ENCODE assay signal across 8 mouse cellular contexts in genomic region chr10:99941665-99942064, GRCm38 (mm10).
A peak's percentile ranks its signal among the peaks of the same experiment; 100 is the strongest.
DNase-seq lines count a peak whose midpoint lies in the region; ATAC-seq and TF ChIP-seq lines count a peak whose summit lies in the region.
"Had no signal": no experiment of that assay in that cellular context is flagged by ENCODE, and none has a peak within 500 bp of the region (broad histone marks: within the 10 kb centered on the region; RNA-seq: fewer than 3 reads in every experiment).

No protein-coding gene starts in this region.

- no peak overlapping the region for H3K4me3 ChIP-seq in thymus, adult 2 months (ENCODE audit: control insufficient read depth, insufficient read depth, low read length)
- H3K4me3 ChIP-seq: embryonic facial prominence, embryonic 12.5 days had no signal

- TF ChIP-seq POLR2A in thymus, adult 2 months (IDR thresholded peaks at IDR 0.05; ENCODE audit: control insufficient read depth, extremely low read depth, insufficient read depth, low read length, poor library complexity) = no peak

- H3K27me3 ChIP-seq in thymus, adult 2 months (ENCODE audit: control insufficient read depth, insufficient read depth, low read length) = no peaks in the 10 kb centered on the region
- H3K27me3 ChIP-seq: embryonic facial prominence, embryonic 12.5 days had no signal

- DNase-seq in adrenal gland, postnatal 36 days = peak; percentile 17 to 34
- peak; percentile 26 for DNase-seq in embryo, embryonic 9.5 days (ENCODE audit: extremely low spot score)
- peak; percentile 51 for DNase-seq in kidney, adult 11 months
- peak; percentile 28 for DNase-seq in lung, postnatal 25 days (ENCODE audit: low spot score)
- no peak for DNase-seq in frontal cortex, postnatal 25 days (ENCODE audit: low spot score in 2 of 2)
- no peak for DNase-seq in thymus, adult 2 months

- no peaks in the 10 kb centered on the region for H3K4me1 ChIP-seq in thymus, adult 2 months (replicated peaks; ENCODE audit: control insufficient read depth, insufficient read depth, low read length)
- H3K4me1 ChIP-seq: embryonic facial prominence, embryonic 12.5 days had no signal

- no peaks in the 10 kb centered on the region for H3K36me3 ChIP-seq in thymus, adult 2 months (ENCODE audit: control insufficient read depth, insufficient read depth, low read length)
- H3K36me3 ChIP-seq: embryonic facial prominence, embryonic 12.5 days had no signal

- no peak for ATAC-seq in megakaryocyte-erythroid progenitor cell, adult 5-6 weeks (replicated peaks; ENCODE audit: low FRiP score, low TSS enrichment, poor library complexity, severe bottlenecking)

- 57% methylated on average over 11 of the region's 11 CpGs for WGBS in thymus, adult 2 months

- no peak for TF ChIP-seq CTCF in thymus, adult 2 months (IDR thresholded peaks at IDR 0.05; ENCODE audit: borderline replicate concordance, control insufficient read depth, extremely low read depth, insufficient read depth, low read length, poor library complexity)

- H3K27ac ChIP-seq in thymus, adult 2 months (ENCODE audit: control insufficient read depth, insufficient read depth, low read length) = no peak overlapping the region
- H3K27ac ChIP-seq: embryonic facial prominence, embryonic 12.5 days had no signal

Comparison
In these comparisons a context has a peak if more than half of its experiments do, and no peak if none do; other contexts are left out.
1. DNase-seq: peak in adrenal gland, postnatal 36 days (2 of 2), embryo, embryonic 9.5 days (single experiment), kidney, adult 11 months (single experiment) and lung, postnatal 25 days (single experiment); none in frontal cortex, postnatal 25 days (0 of 2) and thymus, adult 2 months (single experiment).